Mouse (Mus musculus): ENCODE measurements around the gene Tceal5.

Gene Tceal5

DNA sequence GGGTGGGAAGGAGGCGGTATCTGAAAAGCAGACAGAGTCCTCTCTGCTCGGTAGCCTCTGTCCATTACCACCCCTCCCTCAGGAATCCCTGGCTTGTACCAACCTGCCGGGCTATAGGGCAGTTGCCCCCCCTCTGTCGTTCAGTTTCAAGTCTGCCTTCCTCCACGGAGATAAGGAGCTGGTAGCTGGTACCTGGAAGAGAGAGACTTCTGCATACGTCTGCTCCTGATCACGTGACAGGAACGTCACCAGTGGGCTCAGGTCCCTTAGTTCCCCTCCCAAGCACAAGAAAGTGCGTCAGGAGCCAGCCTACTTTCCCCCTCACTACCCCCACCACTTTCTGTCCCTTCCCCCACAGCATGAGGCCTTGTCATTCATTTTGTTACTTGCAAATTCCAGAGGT lies at the start of gene Tceal5:
Gene Tceal5 (minus strand): TSS at position 213 of the 403 bp plus-strand sequence.
- peak; percentile 95 for DNase-seq (ENCODE audit: low read depth, low spot score)

DNA sequence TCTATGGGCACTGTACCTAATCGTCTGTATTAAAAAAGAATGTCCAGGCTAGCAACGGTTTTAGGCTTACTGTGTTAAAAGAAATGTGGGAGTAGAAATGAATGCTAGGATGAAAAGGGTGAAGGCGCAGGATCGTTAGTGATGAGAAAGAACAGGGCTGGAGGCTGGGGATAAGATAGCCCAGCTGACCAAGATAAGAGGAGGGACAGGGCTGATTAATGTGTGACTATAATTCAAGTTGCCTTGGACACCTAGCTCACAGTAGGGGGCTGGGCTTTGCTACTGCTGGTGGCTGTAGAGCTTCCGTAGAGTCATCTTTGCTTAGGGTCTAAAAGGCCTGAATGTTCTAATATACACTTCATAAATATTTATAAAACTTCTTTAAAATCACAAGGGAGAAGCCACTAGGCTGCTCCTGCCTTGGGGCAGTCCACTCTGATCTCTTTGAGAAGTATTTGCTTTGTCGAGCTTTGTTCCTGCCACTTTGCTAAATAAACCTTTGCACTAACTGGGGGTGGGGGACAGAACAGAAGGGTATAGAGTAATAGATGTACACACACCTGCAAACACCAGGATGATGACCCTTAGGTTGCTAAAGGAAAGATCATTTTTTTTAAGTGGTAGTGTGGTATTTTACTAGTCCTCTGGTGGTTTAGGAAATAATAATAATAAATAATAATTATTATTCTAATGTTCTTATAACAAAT lies 48.5 kb upstream of the Tceal5 start:
- DNase-seq (ENCODE audit: low read depth, low spot score), result no peak

DNA sequence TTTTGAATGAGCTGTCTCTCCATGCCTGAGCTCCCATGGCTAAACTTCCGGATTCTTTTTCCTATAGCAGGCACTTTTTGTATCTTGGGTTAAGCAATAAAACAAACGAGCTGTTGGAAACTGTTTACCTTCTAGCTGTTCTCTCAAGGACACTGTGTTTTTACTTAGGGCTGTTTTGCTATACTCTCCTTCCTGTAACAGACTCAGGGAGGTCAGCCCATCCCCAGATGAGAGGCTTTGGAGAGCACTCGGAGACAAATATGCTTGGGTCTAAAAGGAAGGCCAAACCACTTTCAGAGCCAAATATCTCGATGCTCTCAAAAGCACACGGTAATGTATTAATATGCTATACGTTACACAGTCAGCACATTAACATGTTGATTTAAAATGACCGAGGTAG lies 46.0 kb upstream of the Tceal5 start:
- DNase-seq (ENCODE audit: low read depth, low spot score), result no peak

DNA sequence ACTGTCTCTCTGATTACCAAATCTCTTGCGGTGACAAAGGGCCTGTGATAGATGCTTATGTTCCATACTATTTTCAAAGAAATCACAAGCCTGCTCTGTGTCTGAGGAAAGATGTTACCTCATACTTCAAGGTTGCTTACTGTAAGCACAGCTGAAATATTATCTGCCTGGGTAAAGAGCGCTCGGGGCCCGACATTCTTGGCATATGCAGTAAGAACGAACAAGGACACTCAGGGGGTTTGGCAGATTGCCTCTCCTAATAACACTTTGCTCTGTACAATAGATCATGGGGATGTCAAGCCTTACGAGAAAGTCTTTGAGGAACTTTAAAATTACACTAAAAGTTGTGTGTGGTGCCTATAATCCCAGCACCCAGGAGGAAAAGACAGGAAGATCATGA lies 45.1 kb upstream of the Tceal5 start:
- DNase-seq (ENCODE audit: low read depth, low spot score), result no peak

DNA sequence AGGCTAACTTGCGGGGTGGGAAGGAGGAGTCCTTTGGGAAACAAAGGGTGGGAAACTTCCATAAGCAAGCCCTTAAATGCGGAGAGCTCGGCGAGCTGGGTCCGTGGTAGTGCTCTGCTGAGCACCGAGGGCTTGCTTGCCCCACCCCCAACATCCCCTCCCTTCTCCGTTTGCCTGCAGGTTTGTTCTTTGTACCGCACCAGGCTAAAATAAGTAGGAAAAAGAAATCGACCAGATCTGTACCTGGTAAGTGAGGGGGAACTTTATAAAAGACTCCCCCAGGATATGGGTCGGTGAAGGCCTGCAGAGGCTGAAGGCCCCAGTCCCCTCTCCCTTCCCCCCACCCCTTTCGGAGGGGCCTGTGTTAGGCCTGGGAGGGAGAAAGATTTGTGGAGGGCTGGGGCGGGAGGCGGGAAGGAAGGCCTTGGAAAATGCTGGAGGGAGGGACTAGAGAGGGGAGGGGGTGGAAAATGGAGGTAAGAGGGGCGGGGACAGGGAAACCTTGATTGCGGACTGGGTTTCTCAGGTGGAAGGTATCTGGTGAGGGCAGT lies 41.9 kb upstream of the Tceal5 start:
- peak; percentile 62 for DNase-seq (ENCODE audit: low read depth, low spot score)

DNA sequence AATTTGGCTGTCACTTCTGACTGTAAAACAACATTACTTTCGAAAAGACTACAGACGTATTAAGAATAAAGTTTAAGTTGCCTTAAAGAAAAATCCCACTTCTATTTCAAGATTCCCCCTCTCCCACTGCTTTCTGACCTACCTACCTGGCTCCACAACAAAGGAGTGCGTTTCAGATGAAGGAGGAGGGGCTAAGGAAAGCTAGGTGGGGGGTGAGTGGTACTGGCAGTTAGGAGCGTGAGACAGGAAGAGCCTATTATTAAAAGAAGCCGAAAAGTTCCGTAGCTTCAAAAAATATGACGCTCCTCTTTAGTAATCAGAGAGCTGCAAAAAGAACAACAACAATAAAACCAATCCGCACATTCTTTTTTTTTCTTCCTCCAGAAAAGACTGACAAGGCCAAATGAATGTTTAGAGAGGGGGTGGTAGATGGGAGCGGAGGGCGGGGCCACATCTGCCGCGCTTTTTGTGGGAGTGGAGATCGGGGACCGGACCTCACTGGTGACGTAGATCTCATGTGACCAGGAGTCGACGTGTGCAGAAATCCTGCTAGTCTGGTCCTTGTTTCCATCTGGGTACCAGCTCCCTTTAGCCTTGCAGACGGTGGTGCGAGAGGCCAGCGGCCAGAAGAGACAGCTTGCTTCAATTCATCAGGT lies 41.0 kb upstream of the Tceal5 start, which contains the start of gene Tceal9:
Gene Tceal9 (plus strand): TSS at position 506 of the 656 bp plus-strand sequence.
- peak; percentile 93 for DNase-seq (ENCODE audit: low read depth, low spot score)

DNA sequence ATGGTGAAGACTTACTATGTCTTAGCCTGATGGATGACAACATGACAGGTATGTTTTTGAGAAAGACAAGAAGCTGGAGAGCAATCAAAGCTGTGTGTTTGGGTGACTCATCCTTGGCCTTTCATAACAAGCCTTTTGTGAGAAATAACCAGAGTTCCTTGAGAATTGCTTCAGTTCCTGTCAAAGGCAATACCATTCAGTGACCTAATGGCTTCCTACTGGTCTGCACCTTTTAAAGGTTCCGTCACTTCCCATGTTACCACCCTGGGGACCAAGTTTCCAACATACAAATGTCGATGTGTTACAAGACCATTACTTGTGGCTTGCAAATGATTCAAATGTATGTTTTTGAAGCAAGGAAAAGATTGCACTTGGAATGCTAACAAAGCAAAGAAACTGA lies 39.5 kb upstream of the Tceal5 start:
- DNase-seq (ENCODE audit: low read depth, low spot score), result no peak

DNA sequence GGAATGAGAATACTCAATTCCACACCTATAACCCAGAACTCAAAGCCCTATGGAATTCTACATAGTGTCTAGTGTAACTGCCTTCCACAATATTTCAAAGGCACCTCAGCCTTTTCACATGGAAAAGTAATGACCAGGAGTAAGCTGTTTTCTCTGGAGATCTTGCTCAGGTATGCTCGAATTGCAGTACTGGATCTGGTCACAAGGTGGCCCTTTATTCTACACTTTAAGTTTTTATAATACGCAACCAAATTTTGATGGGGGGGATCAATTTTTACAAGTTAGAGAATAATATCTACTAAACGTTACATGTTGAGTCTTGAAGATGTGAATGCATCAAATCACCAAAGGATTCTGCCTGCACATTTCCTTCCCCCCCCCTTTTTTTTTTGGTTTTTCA lies 34.4 kb upstream of the Tceal5 start:
- DNase-seq (ENCODE audit: low read depth, low spot score), result peak; percentile 71

DNA sequence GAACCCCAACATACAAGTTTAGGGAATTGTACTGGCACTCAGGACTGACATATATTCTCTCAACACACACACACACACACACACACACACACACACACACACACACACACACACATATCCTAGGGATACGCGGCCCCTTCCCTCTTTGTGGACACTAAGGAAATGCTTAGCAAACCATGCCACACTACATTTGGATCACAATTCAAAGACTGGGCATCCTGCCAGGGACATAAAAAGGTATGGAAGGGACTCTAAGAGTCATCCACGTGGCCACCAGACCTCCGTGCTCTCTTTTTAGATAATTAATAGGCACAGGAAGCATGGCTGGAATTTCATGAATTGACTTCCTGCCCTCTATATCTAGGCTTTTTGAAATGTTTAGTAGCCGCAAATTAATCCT lies 24.1 kb upstream of the Tceal5 start:
- no peak for DNase-seq (ENCODE audit: low read depth, low spot score)

DNA sequence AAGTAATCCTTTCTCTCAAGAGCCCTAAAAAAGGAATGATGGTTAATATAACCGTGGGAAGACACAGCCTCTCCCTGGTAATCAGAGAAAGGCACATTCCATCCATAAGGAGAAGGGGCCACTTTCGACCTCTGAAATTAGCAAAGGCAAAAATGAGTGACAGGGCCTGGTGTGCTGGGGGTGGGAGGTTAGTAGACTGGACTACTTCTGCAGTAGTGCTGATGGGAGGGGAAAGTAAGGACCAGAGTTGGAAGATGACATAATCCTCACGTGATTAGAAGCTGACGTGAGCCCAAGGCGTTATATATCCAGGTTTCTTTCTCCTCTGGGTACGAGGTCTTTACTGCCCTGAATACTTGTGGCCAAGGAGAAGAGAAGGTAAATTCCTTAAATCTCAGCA lies 20.0 kb upstream of the Tceal5 start:
- DNase-seq (ENCODE audit: low read depth, low spot score), result no peak

DNA sequence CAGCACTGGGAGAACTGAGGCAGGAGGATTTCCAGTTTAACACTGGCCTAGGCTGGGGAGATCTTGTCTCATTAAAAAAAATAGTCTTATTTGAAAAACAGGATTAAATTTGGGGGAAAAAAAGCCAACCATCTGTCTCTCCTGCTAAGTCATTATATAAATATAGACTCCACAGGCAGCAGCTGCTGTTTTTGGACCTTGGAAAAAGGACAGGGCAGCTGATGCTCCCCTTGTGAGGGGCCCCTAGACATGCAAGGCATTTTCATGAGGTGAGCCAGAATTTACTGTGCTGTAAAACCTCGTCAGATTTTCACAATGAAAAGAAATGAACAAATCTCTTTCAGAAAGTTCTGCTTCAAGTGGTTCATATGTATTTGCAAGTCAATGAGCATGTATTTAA lies 12.6 kb upstream of the Tceal5 start:
- DNase-seq (ENCODE audit: low read depth, low spot score), result peak; percentile 24

DNA sequence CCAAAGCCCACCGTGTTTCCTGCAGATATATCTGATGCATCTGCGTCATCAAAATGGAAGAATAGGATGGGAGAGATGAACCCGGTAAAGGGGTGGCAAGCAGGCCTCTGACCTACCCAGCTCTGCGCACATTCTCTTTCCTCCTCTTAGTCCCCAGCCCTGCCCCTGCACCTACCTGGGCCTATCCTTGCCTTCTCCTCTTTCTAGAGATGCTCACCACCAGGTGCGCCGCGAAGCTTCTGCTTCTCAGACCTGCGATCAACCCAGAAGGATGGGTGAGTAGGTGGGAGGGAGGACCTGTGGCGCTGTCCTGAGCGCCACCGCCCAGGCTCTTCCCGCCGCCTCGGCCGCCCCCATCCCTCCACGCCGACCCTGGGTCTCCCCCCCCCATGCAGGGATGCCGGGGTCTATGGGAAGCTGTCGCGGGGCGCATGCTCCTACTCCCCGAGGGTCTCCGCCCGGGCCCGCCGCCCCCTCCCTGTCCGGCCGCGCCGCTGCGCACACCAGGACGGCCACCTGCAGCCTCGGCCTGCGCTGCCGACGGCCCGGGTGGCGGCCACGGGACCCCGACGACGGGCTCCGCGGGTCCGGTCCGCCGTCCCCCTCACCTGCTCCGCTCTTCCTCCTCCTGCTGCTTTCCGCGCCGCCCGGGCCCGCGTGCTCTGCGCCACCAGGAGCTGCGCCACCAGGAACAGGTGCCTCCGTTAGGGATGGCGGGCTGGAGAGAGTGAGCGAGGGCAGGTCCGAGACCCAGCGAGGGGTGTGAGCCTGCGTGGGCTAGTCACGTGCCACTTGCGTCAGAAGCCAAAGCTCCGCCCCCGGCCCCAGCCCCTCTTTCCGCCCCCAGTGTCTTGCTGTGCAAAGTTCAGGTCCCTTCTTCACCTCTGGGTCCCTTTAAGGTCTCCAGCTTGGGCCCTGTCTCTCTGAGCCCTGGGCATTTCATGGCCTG lies 11.3 kb upstream of the Tceal5 start, which contains the start of the genes Tceal7 and Bex1:
Gene Tceal7 (plus strand): TSS at position 51 of the 949 bp plus-strand sequence.
Gene Bex1 (minus strand): TSS at position 785 of the 949 bp plus-strand sequence.
- peak; percentile 12 for DNase-seq (ENCODE audit: low read depth, low spot score)

DNA sequence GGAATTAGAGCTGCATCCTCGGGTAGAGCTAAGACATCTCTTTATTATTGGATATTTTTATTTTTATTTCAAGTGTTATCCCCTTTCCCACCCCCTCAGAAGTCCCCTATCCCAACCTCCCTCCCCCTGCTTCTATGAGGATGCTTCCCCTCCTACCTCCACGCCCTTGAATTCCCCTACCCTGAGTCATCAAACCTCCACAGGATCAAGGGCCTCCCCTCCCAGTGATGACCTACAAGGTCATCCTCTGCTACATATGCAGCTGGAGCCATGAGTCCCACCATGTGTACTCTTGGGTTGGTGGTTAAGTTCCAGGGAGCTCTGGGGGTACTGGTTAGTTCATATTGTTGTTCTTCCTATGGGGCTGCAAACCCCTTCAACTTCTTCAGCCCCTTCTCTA lies 9.7 kb upstream of the Tceal5 start:
- DNase-seq (ENCODE audit: low read depth, low spot score), result no peak

DNA sequence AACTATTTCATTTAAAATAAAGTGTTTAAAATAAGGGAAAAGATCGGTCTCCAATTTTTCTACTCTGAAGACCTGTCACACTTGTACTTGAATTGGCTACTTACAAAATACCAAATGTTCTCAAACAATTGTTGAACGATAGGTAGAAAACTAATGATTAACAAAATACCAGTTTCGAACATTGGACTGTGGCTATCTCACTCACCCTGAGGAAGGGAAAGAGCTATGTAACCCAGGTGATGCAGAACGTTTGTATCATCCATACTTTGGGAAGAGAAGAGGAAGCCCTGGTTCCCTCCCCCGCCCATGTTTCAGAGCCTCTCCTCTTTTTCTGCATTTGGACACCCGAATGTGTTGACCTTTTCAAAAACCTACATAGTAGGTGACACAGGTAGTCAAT lies 730 bp upstream of the Tceal5 start:
- no peak for DNase-seq (ENCODE audit: low read depth, low spot score)

DNA sequence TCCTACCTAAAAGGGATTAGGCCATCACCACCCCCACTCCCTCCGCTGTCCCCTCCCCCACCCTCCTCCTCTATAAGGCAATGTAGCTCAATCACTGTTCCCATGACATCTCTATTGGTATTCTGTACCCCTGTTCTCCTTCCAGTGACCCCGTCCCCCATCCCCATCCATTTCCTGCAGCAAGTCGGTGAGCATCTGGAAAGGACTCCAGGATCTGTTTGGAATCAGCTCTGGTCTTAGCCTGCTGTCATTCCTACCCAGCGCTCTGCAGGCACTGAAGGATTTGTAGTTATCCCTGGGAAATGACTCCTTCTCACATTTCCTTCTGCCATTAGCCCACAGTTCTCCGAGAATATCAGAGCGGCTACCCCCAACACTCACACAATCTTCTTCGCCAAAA lies 419 bp downstream of the Tceal5 start:
- DNase-seq (ENCODE audit: low read depth, low spot score), result no peak

DNA sequence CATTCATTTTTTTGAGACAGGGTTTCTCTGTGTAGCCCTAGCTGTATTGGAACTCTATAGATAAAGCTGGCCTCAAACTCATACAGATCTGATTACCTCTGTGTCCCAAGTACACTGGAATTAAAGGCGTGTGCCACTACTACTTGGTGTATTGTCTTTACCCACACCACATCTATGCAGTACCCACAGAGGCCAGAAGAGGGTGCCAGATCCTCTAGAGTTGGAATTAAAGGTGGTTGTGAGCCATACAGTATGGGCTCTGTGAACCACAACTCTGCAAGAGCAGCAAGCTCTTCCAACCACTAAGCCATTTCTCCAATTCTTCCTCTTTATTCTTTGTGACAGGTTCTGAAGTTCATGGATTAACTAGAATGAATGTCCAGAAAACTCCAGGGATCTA lies 6.8 kb downstream of the Tceal5 start:
- peak; percentile 11 for DNase-seq (ENCODE audit: low read depth, low spot score)

DNA sequence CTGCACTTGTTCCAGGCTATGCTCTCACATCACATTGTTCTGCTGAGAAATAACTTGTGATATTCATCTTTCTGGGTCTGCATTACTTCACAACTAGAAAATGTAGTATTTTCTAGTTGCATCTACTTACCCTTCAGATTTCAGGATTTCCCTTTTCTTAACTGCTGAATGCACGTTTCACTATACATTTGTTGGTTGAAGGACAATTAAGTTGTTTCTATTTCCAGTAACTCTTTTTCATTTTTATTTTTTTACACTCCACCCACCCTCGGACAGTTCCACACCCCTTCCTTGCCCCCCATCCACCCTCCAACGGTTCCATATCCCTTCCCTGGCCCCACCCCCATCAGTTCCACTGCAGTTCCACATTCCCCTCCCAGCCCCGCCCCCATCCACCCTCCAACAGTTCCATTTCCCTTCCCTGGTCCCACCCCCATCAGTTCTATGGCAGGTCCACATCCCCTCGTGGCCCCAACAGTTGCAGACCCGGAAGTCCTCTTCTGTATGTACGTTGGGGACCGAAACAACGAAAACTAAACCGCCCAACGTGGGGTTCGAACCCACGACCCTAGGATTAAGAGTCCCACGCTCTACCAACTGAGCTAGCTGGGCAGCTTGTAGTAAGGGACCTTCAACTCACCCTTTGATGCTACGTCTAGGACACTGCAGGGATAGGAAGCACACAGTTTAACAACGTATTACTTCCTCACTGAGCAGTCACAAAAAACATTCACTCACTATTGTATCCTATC lies 8.3 kb downstream of the Tceal5 start:
- DNase-seq (ENCODE audit: low read depth, low spot score), result no peak

DNA sequence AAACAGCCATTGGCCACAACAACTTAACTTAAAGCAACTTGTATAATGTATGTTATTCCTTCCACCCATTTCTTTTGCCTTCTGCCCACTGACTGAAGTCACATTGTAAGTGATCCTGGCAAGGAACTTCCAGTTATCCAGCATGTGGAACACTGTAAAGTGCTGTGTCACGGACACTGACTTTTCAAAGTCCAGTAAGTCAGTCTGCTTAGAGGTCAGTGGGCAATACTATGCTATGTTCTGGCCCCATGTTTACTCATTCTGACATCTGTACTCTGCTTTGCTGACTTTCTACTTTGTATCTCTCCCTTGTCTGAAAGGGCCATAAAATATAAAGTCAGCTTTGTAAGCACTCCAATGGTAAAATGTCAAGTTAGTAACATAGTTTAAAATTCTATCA lies 20.6 kb downstream of the Tceal5 start:
- no peak for DNase-seq (ENCODE audit: low read depth, low spot score)

DNA sequence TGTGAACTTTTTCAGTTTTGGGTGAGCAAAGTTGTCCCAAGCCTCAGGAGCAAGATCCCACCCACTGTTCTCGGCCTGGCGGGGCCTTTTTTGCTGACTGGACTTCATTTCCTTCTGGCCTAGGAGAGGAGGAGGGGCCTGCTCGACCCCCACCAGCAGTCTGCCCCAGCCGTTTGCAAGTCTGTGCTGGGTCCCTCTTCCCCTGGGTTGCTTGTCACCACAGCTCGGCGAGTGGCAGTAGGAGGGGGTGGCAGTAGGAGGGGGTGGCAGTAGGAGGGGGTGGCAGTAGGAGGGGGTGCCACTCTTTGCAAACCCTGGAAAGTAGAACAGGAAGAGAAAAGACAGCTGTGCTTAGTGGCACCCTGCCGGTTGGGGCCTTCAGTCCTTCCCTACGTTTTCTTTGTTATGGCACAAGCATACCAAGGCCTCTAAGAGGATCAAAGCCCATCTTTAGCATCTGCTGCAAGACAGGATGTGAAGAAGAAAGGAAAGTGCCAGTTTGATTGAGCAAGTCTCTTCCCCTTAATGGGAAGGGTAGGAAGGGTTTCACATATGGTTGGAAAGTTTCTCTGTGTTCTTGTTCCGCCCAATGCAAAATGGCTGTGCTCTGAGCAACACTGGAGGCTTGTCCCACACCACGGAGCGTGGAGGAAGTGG lies 22.7 kb downstream of the Tceal5 start:
- DNase-seq (ENCODE audit: low read depth, low spot score), result no peak

DNA sequence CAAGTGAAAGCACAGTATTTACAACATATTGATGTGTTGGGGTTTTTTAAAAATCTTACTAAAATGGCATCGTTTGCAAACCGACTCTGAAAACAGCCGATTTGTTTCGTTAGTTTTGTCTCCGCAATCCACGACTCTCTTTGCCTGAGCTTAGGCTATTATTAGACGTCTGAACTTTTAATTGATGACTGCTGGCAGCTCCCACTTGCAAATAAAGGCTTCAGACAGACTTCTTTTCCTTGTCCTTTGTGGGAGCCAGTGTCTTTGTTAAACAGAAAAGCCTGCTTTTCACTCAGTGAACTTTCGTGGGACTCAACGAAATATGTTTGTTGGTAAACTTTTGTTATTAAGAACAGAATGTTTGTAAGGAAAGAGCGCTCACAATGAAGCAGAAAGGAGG lies 30.9 kb downstream of the Tceal5 start:
- DNase-seq (ENCODE audit: low read depth, low spot score), result peak; percentile 9
